Mouse (Mus musculus): ENCODE results near the gene Mpz.
"Not testable (repeated sequence)": the region's sequence is repeated elsewhere in the genome, so short reads cannot be mapped to it uniquely, and the experiment has no call there.

The Mpz gene

GRCm38 (mm10) chr1:171129251-171129650 lies 21.3 kb upstream of the Mpz start:
- peak; percentile 33 to 36 for DNase-seq (ENCODE audit: low spot score in 2 of 2)

GRCm38 (mm10) chr1:171130971-171131370 lies 19.5 kb upstream of the Mpz start:
- no peak for DNase-seq (ENCODE audit: low spot score in 2 of 2)

GRCm38 (mm10) chr1:171135600-171135999 lies 14.9 kb upstream of the Mpz start:
- DNase-seq (ENCODE audit: low spot score in 2 of 2) = no peak

GRCm38 (mm10) chr1:171137486-171138155 lies 12.9 kb upstream of the Mpz start:
- DNase-seq (ENCODE audit: low spot score in 2 of 2) = not testable (repeated sequence)

GRCm38 (mm10) chr1:171142981-171143380 lies 7.5 kb upstream of the Mpz start:
- not testable (repeated sequence) for DNase-seq (ENCODE audit: low spot score in 2 of 2)

- DNase-seq (ENCODE audit: low spot score in 2 of 2) = peak; percentile 48 to 54
These were observed 404 bp downstream of the Mpz start for GRCm38 (mm10) chr1:171150838-171151391.

GRCm38 (mm10) chr1:171151966-171152365 lies 1.5 kb downstream of the Mpz start:
- DNase-seq (ENCODE audit: low spot score in 2 of 2) = no peak

- peak in 1 of 2 experiments; percentile 20 for DNase-seq (ENCODE audit: low spot score in 2 of 2)
These were observed 6.1 kb downstream of the Mpz start for GRCm38 (mm10) chr1:171156644-171157043.

GRCm38 (mm10) chr1:171157965-171158364 lies 7.5 kb downstream of the Mpz start:
- no peak for DNase-seq (ENCODE audit: low spot score in 2 of 2)

GRCm38 (mm10) chr1:171159485-171159975 lies 9.0 kb downstream of the Mpz start:
- no peak for DNase-seq (ENCODE audit: low spot score in 2 of 2)

GRCm38 (mm10) chr1:171162526-171162925 lies 12.0 kb downstream of the Mpz start:
- DNase-seq (ENCODE audit: low spot score in 2 of 2) = no peak

GRCm38 (mm10) chr1:171164258-171164657 lies 13.7 kb downstream of the Mpz start:
- no peak for DNase-seq (ENCODE audit: low spot score in 2 of 2)

- no peak for DNase-seq (ENCODE audit: low spot score in 2 of 2)
These were observed 15.3 kb downstream of the Mpz start for GRCm38 (mm10) chr1:171165629-171166345.

- DNase-seq (ENCODE audit: low spot score in 2 of 2) = no peak
These were observed 18.4 kb downstream of the Mpz start for GRCm38 (mm10) chr1:171168906-171169305.

GRCm38 (mm10) chr1:171169913-171170312 lies 19.4 kb downstream of the Mpz start:
- no peak for DNase-seq (ENCODE audit: low spot score in 2 of 2)

GRCm38 (mm10) chr1:171171138-171171537 lies 20.6 kb downstream of the Mpz start:
- DNase-seq (ENCODE audit: low spot score in 2 of 2) = no peak

- DNase-seq (ENCODE audit: low spot score in 2 of 2) = no peak
These were observed 22.3 kb downstream of the Mpz start for GRCm38 (mm10) chr1:171172779-171173178.

GRCm38 (mm10) chr1:171179487-171180171 lies 29.1 kb downstream of the Mpz start:
- DNase-seq (ENCODE audit: low spot score in 2 of 2) = no peak

GRCm38 (mm10) chr1:171183025-171183424 lies 32.5 kb downstream of the Mpz start:
- DNase-seq (ENCODE audit: low spot score in 2 of 2) = no peak

- no peak for DNase-seq (ENCODE audit: low spot score in 2 of 2)
These were observed 33.1 kb downstream of the Mpz start for GRCm38 (mm10) chr1:171183620-171184019.

- no peak for DNase-seq (ENCODE audit: low spot score in 2 of 2)
These were observed 33.8 kb downstream of the Mpz start for GRCm38 (mm10) chr1:171184314-171184713.

- DNase-seq (ENCODE audit: low spot score in 2 of 2) = no peak
These were observed 35.1 kb downstream of the Mpz start for GRCm38 (mm10) chr1:171185655-171186054.
